Mouse (Mus musculus): ENCODE results near the gene Ipo4. TPM values are rescaled to one million over a fixed set of nuclear protein-coding genes. Genes with fewer than 3 reads are reported as not detected.

Gene Ipo4
- total RNA-seq, 1 experiment from 2014 or later, result 23.0 TPM

GRCm38 (mm10) chr14:55591331-55591891 lies 44.3 kb downstream of the Ipo4 start, which contains the start of gene Rnf31:
Gene Rnf31 (plus strand): TSS chr14:55591708.
- peak; percentile 85 for ATAC-seq (replicated peaks; ENCODE audit: low read depth, poor library complexity, severe bottlenecking)

- peak; percentile 83 for ATAC-seq (replicated peaks; ENCODE audit: low read depth, poor library complexity, severe bottlenecking)
These were observed 44.9 kb downstream of the Ipo4 start, which contains the start of gene Psme2 for GRCm38 (mm10) chr14:55590748-55591330. Gene Psme2 (minus strand): TSS chr14:55591113.

- ATAC-seq (replicated peaks; ENCODE audit: low read depth, poor library complexity, severe bottlenecking), result no peak
These were observed 45.8 kb downstream of the Ipo4 start for GRCm38 (mm10) chr14:55589771-55590448.

- ATAC-seq (replicated peaks; ENCODE audit: low read depth, poor library complexity, severe bottlenecking), result no peak
These were observed 46.5 kb downstream of the Ipo4 start for GRCm38 (mm10) chr14:55589271-55589670.

- ATAC-seq (replicated peaks; ENCODE audit: low read depth, poor library complexity, severe bottlenecking), result peak; percentile 6; the same call in 1 of the 2 replicates
These were observed 49.6 kb downstream of the Ipo4 start for GRCm38 (mm10) chr14:55586149-55586548.

- ATAC-seq (replicated peaks; ENCODE audit: low read depth, poor library complexity, severe bottlenecking), result peak; percentile 13; the same call in 1 of the 2 replicates
These were observed 50.2 kb downstream of the Ipo4 start for GRCm38 (mm10) chr14:55585566-55585960.

- ATAC-seq (replicated peaks; ENCODE audit: low read depth, poor library complexity, severe bottlenecking), result peak; percentile 86
These were observed 50.8 kb downstream of the Ipo4 start, which contains the start of gene Emc9 for GRCm38 (mm10) chr14:55584702-55585565. Gene Emc9 (minus strand): TSS chr14:55585302.

- no peak for ATAC-seq (replicated peaks; ENCODE audit: low read depth, poor library complexity, severe bottlenecking)
These were observed 51.5 kb downstream of the Ipo4 start for GRCm38 (mm10) chr14:55584303-55584701.

- no peak for ATAC-seq (replicated peaks; ENCODE audit: low read depth, poor library complexity, severe bottlenecking)
These were observed 53.6 kb downstream of the Ipo4 start for GRCm38 (mm10) chr14:55581981-55582681.

- ATAC-seq (replicated peaks; ENCODE audit: low read depth, poor library complexity, severe bottlenecking), result no peak
These were observed 55.0 kb downstream of the Ipo4 start for GRCm38 (mm10) chr14:55580731-55581130.

GRCm38 (mm10) chr14:55579511-55580496 lies 56.0 kb downstream of the Ipo4 start:
- no peak for ATAC-seq (replicated peaks; ENCODE audit: low read depth, poor library complexity, severe bottlenecking)

- peak; percentile 18 for ATAC-seq (replicated peaks; ENCODE audit: low read depth, poor library complexity, severe bottlenecking)
These were observed 57.0 kb downstream of the Ipo4 start for GRCm38 (mm10) chr14:55578668-55579269.

- ATAC-seq (replicated peaks; ENCODE audit: low read depth, poor library complexity, severe bottlenecking), result peak; percentile 91
These were observed 57.7 kb downstream of the Ipo4 start, which contains the start of gene Psme1 for GRCm38 (mm10) chr14:55577871-55578667. Gene Psme1 (plus strand): TSS chr14:55578123.

GRCm38 (mm10) chr14:55576376-55576775 lies 59.4 kb downstream of the Ipo4 start:
- ATAC-seq (replicated peaks; ENCODE audit: low read depth, poor library complexity, severe bottlenecking), result peak; percentile 31

GRCm38 (mm10) chr14:55575711-55576110 lies 60.0 kb downstream of the Ipo4 start:
- ATAC-seq (replicated peaks; ENCODE audit: low read depth, poor library complexity, severe bottlenecking), result no peak

Measured in common myeloid progenitor, adult 5-6 weeks (primary cell).